Mouse (Mus musculus): Measurements from ENCODE around the gene Scyl1. TPM values are rescaled to one million over a fixed set of nuclear protein-coding genes. Genes with fewer than 3 reads are reported as not detected.

Gene Scyl1
- polyA plus RNA-seq, 1 experiment: 42.8 TPM

- Histone ChIP-seq H3K36me3 (ENCODE audit: control insufficient read depth, insufficient read depth, low read length, poor library complexity, severe bottlenecking) (no peaks in the 10 kb centered on the region), H3K4me3 (ENCODE audit: low read depth, low read length) (peak overlapping the region; percentile 44), H3K27me3 (ENCODE audit: control insufficient read depth, insufficient read depth, low read length, poor library complexity, severe bottlenecking) (no peaks in the 10 kb centered on the region), H3K9ac (ENCODE audit: low read depth, poor library complexity, severe bottlenecking) (peak overlapping the region; percentile 29), H3K27ac (ENCODE audit: insufficient read depth, low read length) (no peak overlapping the region), H3K9me3 (replicated peaks; ENCODE audit: control insufficient read depth, insufficient read depth, low read length, poor library complexity, severe bottlenecking) (no peaks in the 10 kb centered on the region), H3K4me1 (ENCODE audit: control insufficient read depth, insufficient read depth, low read length) (no peaks in the 10 kb centered on the region)
- TF ChIP-seq CTCF (IDR thresholded peaks at IDR 0.05; ENCODE audit: low read depth, low read length) (no peak), EP300 (IDR thresholded peaks at IDR 0.05; ENCODE audit: insufficient read depth, low read depth, low read length) (no peak)
Measured at GRCm38 (mm10) chr19:5715793-5716688, 55.2 kb downstream of the Scyl1 start.

- Histone ChIP-seq H3K9ac (ENCODE audit: low read depth, poor library complexity, severe bottlenecking) (no peak overlapping the region), H3K27ac (ENCODE audit: insufficient read depth, low read length) (no peak overlapping the region), H3K9me3 (replicated peaks; ENCODE audit: control insufficient read depth, insufficient read depth, low read length, poor library complexity, severe bottlenecking) (no peaks in the 10 kb centered on the region), H3K4me3 (ENCODE audit: low read depth, low read length) (no peak overlapping the region), H3K4me1 (ENCODE audit: control insufficient read depth, insufficient read depth, low read length) (no peaks in the 10 kb centered on the region), H3K36me3 (ENCODE audit: control insufficient read depth, insufficient read depth, low read length, poor library complexity, severe bottlenecking) (no peaks in the 10 kb centered on the region), H3K27me3 (ENCODE audit: control insufficient read depth, insufficient read depth, low read length, poor library complexity, severe bottlenecking) (no peaks in the 10 kb centered on the region)
- TF ChIP-seq POLR2A (IDR thresholded peaks at IDR 0.05; ENCODE audit: insufficient read depth, low read length) (no peak), CTCF (IDR thresholded peaks at IDR 0.05; ENCODE audit: low read depth, low read length) (no peak), EP300 (IDR thresholded peaks at IDR 0.05; ENCODE audit: insufficient read depth, low read depth, low read length) (no peak)
Measured at GRCm38 (mm10) chr19:5713730-5714129, 57.5 kb downstream of the Scyl1 start.

DNA sequence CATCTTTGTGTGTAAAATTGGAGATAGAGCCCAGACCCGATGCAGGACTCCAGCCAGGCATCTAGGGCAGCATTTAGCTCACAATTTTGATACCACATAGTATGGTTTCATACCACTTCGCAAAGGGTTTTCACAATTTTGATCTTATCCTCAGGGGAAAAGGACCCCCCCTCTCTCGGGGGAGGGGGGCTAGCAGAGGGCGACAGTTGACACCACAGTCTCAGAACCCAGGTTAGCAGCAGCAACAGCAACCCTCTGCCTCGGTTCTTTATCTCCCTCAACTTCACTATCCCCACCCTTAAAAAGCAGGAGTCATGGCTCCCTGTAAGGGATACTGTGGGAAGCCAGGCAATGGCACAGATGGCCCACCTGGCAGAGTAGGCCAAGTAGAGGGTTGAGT lies 58.0 kb downstream of the Scyl1 start:
- TF ChIP-seq EP300 (IDR thresholded peaks at IDR 0.05; ENCODE audit: insufficient read depth, low read depth, low read length): no peak
- TF ChIP-seq POLR2A (IDR thresholded peaks at IDR 0.05; ENCODE audit: insufficient read depth, low read length): no peak
- TF ChIP-seq CTCF (IDR thresholded peaks at IDR 0.05; ENCODE audit: low read depth, low read length): no peak
- Histone ChIP-seq H3K9me3 (replicated peaks; ENCODE audit: control insufficient read depth, insufficient read depth, low read length, poor library complexity, severe bottlenecking) (no peaks in the 10 kb centered on the region), H3K27me3 (ENCODE audit: control insufficient read depth, insufficient read depth, low read length, poor library complexity, severe bottlenecking) (no peaks in the 10 kb centered on the region), H3K36me3 (ENCODE audit: control insufficient read depth, insufficient read depth, low read length, poor library complexity, severe bottlenecking) (no peaks in the 10 kb centered on the region), H3K27ac (ENCODE audit: insufficient read depth, low read length) (no peak overlapping the region), H3K4me1 (ENCODE audit: control insufficient read depth, insufficient read depth, low read length) (no peaks in the 10 kb centered on the region), H3K9ac (ENCODE audit: low read depth, poor library complexity, severe bottlenecking) (no peak overlapping the region), H3K4me3 (ENCODE audit: low read depth, low read length) (no peak overlapping the region)

DNA sequence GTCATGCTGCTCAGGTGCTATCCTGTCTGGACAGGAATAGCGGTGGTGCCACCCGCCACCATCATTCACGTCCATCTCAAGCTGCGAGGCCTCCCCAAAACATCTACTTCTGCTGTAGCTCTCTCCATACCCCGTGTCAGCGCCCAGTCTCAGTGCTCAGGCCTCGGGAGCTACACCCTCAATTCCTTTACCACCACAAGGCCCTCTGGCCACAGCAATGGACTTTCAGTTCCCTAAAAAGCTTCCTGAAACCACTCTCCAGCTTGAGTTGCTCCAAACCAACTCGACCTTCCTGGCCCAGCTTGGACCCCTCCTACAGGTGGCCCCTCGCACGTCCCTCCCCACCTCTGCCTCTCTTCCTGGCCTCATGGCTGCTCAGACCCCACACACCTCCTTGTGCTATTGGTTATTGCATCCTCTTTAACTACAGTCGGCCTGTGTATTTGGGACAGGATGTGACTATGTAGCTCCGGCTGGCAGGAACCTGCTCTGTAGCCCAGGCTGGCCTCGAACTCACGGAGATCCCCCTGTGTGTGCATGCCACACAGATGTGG lies 59.2 kb downstream of the Scyl1 start:
- Histone ChIP-seq H3K9me3 (replicated peaks; ENCODE audit: control insufficient read depth, insufficient read depth, low read length, poor library complexity, severe bottlenecking) (no peaks in the 10 kb centered on the region), H3K4me3 (ENCODE audit: low read depth, low read length) (no peak overlapping the region), H3K4me1 (ENCODE audit: control insufficient read depth, insufficient read depth, low read length) (no peaks in the 10 kb centered on the region), H3K27me3 (ENCODE audit: control insufficient read depth, insufficient read depth, low read length, poor library complexity, severe bottlenecking) (no peaks in the 10 kb centered on the region), H3K9ac (ENCODE audit: low read depth, poor library complexity, severe bottlenecking) (no peak overlapping the region), H3K36me3 (ENCODE audit: control insufficient read depth, insufficient read depth, low read length, poor library complexity, severe bottlenecking) (no peaks in the 10 kb centered on the region), H3K27ac (ENCODE audit: insufficient read depth, low read length) (no peak overlapping the region)
- TF ChIP-seq CTCF (IDR thresholded peaks at IDR 0.05; ENCODE audit: low read depth, low read length) (no peak), POLR2A (IDR thresholded peaks at IDR 0.05; ENCODE audit: insufficient read depth, low read length) (no peak), EP300 (IDR thresholded peaks at IDR 0.05; ENCODE audit: insufficient read depth, low read depth, low read length) (no peak)

GRCm38 (mm10) chr19:5711218-5711617 lies 60.0 kb downstream of the Scyl1 start:
- H3K4me3 ChIP-seq (ENCODE audit: low read depth, low read length): no peak overlapping the region
- H3K4me1 ChIP-seq (ENCODE audit: control insufficient read depth, insufficient read depth, low read length): no peaks in the 10 kb centered on the region
- TF ChIP-seq POLR2A (IDR thresholded peaks at IDR 0.05; ENCODE audit: insufficient read depth, low read length) (no peak), EP300 (IDR thresholded peaks at IDR 0.05; ENCODE audit: insufficient read depth, low read depth, low read length) (no peak), CTCF (IDR thresholded peaks at IDR 0.05; ENCODE audit: low read depth, low read length) (peak; percentile 75)
- no peaks in the 10 kb centered on the region for H3K36me3 ChIP-seq (ENCODE audit: control insufficient read depth, insufficient read depth, low read length, poor library complexity, severe bottlenecking)
- H3K27ac ChIP-seq (ENCODE audit: insufficient read depth, low read length): no peak overlapping the region
- H3K27me3 ChIP-seq (ENCODE audit: control insufficient read depth, insufficient read depth, low read length, poor library complexity, severe bottlenecking): no peaks in the 10 kb centered on the region
- no peaks in the 10 kb centered on the region for H3K9me3 ChIP-seq (replicated peaks; ENCODE audit: control insufficient read depth, insufficient read depth, low read length, poor library complexity, severe bottlenecking)
- H3K9ac ChIP-seq (ENCODE audit: low read depth, poor library complexity, severe bottlenecking): no peak overlapping the region

GRCm38 (mm10) chr19:5710581-5710980 lies 60.6 kb downstream of the Scyl1 start:
- no peak overlapping the region for H3K27ac ChIP-seq (ENCODE audit: insufficient read depth, low read length)
- H3K36me3 ChIP-seq (ENCODE audit: control insufficient read depth, insufficient read depth, low read length, poor library complexity, severe bottlenecking): no peaks in the 10 kb centered on the region
- H3K27me3 ChIP-seq (ENCODE audit: control insufficient read depth, insufficient read depth, low read length, poor library complexity, severe bottlenecking): no peaks in the 10 kb centered on the region
- H3K9ac ChIP-seq (ENCODE audit: low read depth, poor library complexity, severe bottlenecking): no peak overlapping the region
- no peaks in the 10 kb centered on the region for H3K9me3 ChIP-seq (replicated peaks; ENCODE audit: control insufficient read depth, insufficient read depth, low read length, poor library complexity, severe bottlenecking)
- H3K4me3 ChIP-seq (ENCODE audit: low read depth, low read length): no peak overlapping the region
- H3K4me1 ChIP-seq (ENCODE audit: control insufficient read depth, insufficient read depth, low read length): no peaks in the 10 kb centered on the region
- TF ChIP-seq EP300 (IDR thresholded peaks at IDR 0.05; ENCODE audit: insufficient read depth, low read depth, low read length): no peak
- no peak for TF ChIP-seq POLR2A (IDR thresholded peaks at IDR 0.05; ENCODE audit: insufficient read depth, low read length)
- TF ChIP-seq CTCF (IDR thresholded peaks at IDR 0.05; ENCODE audit: low read depth, low read length): no peak

All from ES-Bruce4 (cell line).